In the genomic region with DNA sequence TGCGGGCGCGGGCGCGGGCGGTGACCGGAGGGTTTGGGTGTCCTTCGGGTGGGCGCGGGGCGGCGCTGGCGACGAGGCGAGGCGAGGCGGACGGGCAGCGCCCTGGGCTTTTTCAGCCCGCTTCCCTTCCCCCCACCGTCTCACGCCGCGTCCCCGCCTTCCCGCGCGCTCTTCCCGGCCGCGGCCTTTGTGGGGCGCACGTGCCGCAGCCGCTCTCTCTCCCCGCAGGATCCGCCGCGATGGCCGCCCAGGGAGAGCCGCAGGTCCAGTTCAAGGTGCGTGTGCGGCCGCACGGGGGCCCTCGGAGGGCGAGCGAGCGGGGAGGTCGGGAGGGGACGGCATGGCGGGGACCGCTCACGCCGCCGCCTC, we compare ENCODE assay signal across 8 mouse cellular contexts. TPM values are rescaled to one million over a fixed set of nuclear protein-coding genes. Genes with fewer than 3 reads are reported as not detected.
DNase-seq lines count a peak whose midpoint lies in the region; ATAC-seq and TF ChIP-seq lines count a peak whose summit lies in the region.

No protein-coding gene starts in this region.

- TF ChIP-seq POLR2A in bone marrow, adult 2 months (IDR thresholded peaks at IDR 0.05; ENCODE audit: borderline replicate concordance, control insufficient read depth, low read depth, low read length), result no peak

- ATAC-seq in kidney, embryonic 14.5 days (ENCODE audit: low FRiP score, low TSS enrichment), result peak; percentile 70
- ATAC-seq in heart, postnatal 0 days (ENCODE audit: insufficient read depth, low read depth), result peak; percentile 77

- no peaks in the 10 kb centered on the region for H3K4me1 ChIP-seq in kidney, embryonic 14.5 days (ENCODE audit: control insufficient read depth, insufficient read depth, low read length)
- peaks cover 2% of the 10 kb centered on the region; the same call in 1 of the 2 replicates for H3K4me1 ChIP-seq in bone marrow, adult 2 months (ENCODE audit: control insufficient read depth, insufficient read depth, low read length)
- H3K4me1 ChIP-seq in heart, postnatal 0 days (ENCODE audit: control insufficient read depth, insufficient read depth), result peaks cover 9% of the 10 kb centered on the region
- peaks cover 36% of the 10 kb centered on the region for H3K4me1 ChIP-seq in megakaryocyte, embryonic 14.5 days

- TF ChIP-seq CTCF in bone marrow, adult 2 months (IDR thresholded peaks at IDR 0.05; ENCODE audit: control insufficient read depth, insufficient read depth, low read length), result no peak
- peak; percentile 31 for TF ChIP-seq CTCF in heart, postnatal 0 days (IDR thresholded peaks at IDR 0.05; ENCODE audit: low read depth)

- peaks cover 30% of the 10 kb centered on the region for H3K36me3 ChIP-seq in kidney, embryonic 14.5 days (ENCODE audit: control insufficient read depth, insufficient read depth, low read length)
- H3K36me3 ChIP-seq in heart, postnatal 0 days (replicated peaks; ENCODE audit: control insufficient read depth, insufficient read depth, low read length), result peaks cover 14% of the 10 kb centered on the region
- peaks cover 27% of the 10 kb centered on the region for H3K36me3 ChIP-seq in megakaryocyte, embryonic 14.5 days (replicated peaks; ENCODE audit: low read length)

- peak overlapping the region; percentile 93 for H3K4me3 ChIP-seq in kidney, embryonic 14.5 days (ENCODE audit: low read length)
- peak overlapping the region; percentile 84 for H3K4me3 ChIP-seq in bone marrow, adult 2 months (replicated peaks; ENCODE audit: control insufficient read depth, low read depth, low read length)
- H3K4me3 ChIP-seq in heart, postnatal 0 days (ENCODE audit: low read depth, low read length), result peak overlapping the region; percentile 81
- peak overlapping the region; percentile 99 for H3K4me3 ChIP-seq in megakaryocyte, embryonic 14.5 days (replicated peaks)

- no peak for DNase-seq in kidney, adult 11 months
- DNase-seq in heart, postnatal 0 days (ENCODE audit: low spot score), result peak; percentile 76
- no peak for DNase-seq in spleen, adult 12 weeks (ENCODE audit: low spot score)
- DNase-seq in gastrocnemius, postnatal 4 days (ENCODE audit: low spot score in 2 of 2), result no peak
- DNase-seq in left cerebral cortex, postnatal 10 days (ENCODE audit: extremely low spot score in 1 of 2, low spot score in 2 of 2), result no peak

- TF ChIP-seq EP300 in heart, postnatal 0 days (IDR thresholded peaks at IDR 0.05; ENCODE audit: low read depth), result no peak

- peak overlapping the region; percentile 96 for H3K27ac ChIP-seq in kidney, embryonic 14.5 days (ENCODE audit: low read depth, low read length)
- H3K27ac ChIP-seq in bone marrow, adult 2 months (ENCODE audit: control insufficient read depth, insufficient read depth, low read depth, low read length, poor library complexity), result peak overlapping the region; percentile 96
- H3K27ac ChIP-seq in heart, postnatal 0 days (ENCODE audit: low read depth), result peak overlapping the region; percentile 98

- peak overlapping the region; percentile 86 for H3K4me2 ChIP-seq in kidney, embryonic 14.5 days (replicated peaks; ENCODE audit: low read depth, low read length)
- peak overlapping the region; percentile 80 for H3K4me2 ChIP-seq in heart, postnatal 0 days (ENCODE audit: low read depth, low read length)

- no peaks in the 10 kb centered on the region for H3K9me3 ChIP-seq in kidney, embryonic 14.5 days (ENCODE audit: control insufficient read depth, low read length)
- no peaks in the 10 kb centered on the region for H3K9me3 ChIP-seq in heart, postnatal 0 days (replicated peaks; ENCODE audit: control insufficient read depth, low read length)
- no peaks in the 10 kb centered on the region for H3K9me3 ChIP-seq in megakaryocyte, embryonic 14.5 days

- no peaks in the 10 kb centered on the region for H3K27me3 ChIP-seq in kidney, embryonic 14.5 days (ENCODE audit: control insufficient read depth, insufficient read depth, low read length)
- H3K27me3 ChIP-seq in heart, postnatal 0 days (ENCODE audit: control insufficient read depth, insufficient read depth, low read length), result no peaks in the 10 kb centered on the region
- no peaks in the 10 kb centered on the region for H3K27me3 ChIP-seq in megakaryocyte, embryonic 14.5 days (replicated peaks)

- H3K9ac ChIP-seq in kidney, embryonic 14.5 days (ENCODE audit: low read depth, low read length), result peak overlapping the region; percentile 98
- peak overlapping the region; percentile 82 for H3K9ac ChIP-seq in heart, postnatal 0 days (replicated peaks; ENCODE audit: low read depth, low read length)

- intact Hi-C loops in left cerebral cortex, postnatal 10 days (cut with DNase I), result no loop called here

- 0% methylated on average over 35 of the region's 56 CpGs for WGBS in kidney, embryonic 14.5 days
- under 1% methylated on average over 47 of the region's 56 CpGs for WGBS in bone marrow, adult 2 months
- whole genome bisulfite sequencing in heart, postnatal 0 days, result 0% methylated on average over 28 of the region's 56 CpGs

RNA-seq across cellular contexts. Expression of gene Ran, which starts 0.4 kb away (rescaled TPM):
- 768 and 779 TPM in 2 replicates for polyA plus RNA-seq in kidney, embryonic 14.5 days (2014; fragmentation: Nextera tagmentation; extraction: Ambion mirVana)
- 135 and 227 TPM in 2 replicates for polyA plus RNA-seq in bone marrow, adult 2 months (2011; ENCODE audit: insufficient read depth, insufficient read length, low replicate concordance, missing spikeins)
- total RNA-seq in heart, postnatal 0 days (2014; rRNA removed; ENCODE audit: low replicate concordance), result 128 and 989 TPM in 2 replicates
- 188 and 196 TPM in 2 replicates for polyA plus RNA-seq in heart, postnatal 0 days (2015; fragmentation: Nextera tagmentation; extraction: Ambion mirVana)
- 3,634 and 3,734 TPM in 2 replicates for polyA plus RNA-seq in megakaryocyte, embryonic 14.5 days (2012; ENCODE audit: insufficient read depth, low replicate concordance)
- 100 to 1,000 TPM; 105 to 111 TPM for total RNA-seq in gastrocnemius, postnatal 4 days (2021)
- total RNA-seq in left cerebral cortex, postnatal 10 days (2021), result 100 to 1,000 TPM; 157 to 172 TPM

RNA-seq across cellular contexts. Expression of gene Stx2, which starts 11.9 kb away (rescaled TPM):
- 18.1 and 29.5 TPM in 2 replicates for polyA plus RNA-seq in kidney, embryonic 14.5 days (2014; fragmentation: Nextera tagmentation; extraction: Ambion mirVana)
- polyA plus RNA-seq in bone marrow, adult 2 months (2011; ENCODE audit: insufficient read depth, insufficient read length, low replicate concordance, missing spikeins), result 61.5 and 90.6 TPM in 2 replicates
- 19.8 and 36.8 TPM in 2 replicates for total RNA-seq in heart, postnatal 0 days (2014; rRNA removed; ENCODE audit: low replicate concordance)
- 14.6 and 16.3 TPM in 2 replicates for polyA plus RNA-seq in heart, postnatal 0 days (2015; fragmentation: Nextera tagmentation; extraction: Ambion mirVana)
- 12.8 and 23.7 TPM in 2 replicates for polyA plus RNA-seq in megakaryocyte, embryonic 14.5 days (2012; ENCODE audit: insufficient read depth, low replicate concordance)
- 10 to 100 TPM; 24.5 to 29.0 TPM for total RNA-seq in gastrocnemius, postnatal 4 days (2021)
- total RNA-seq in left cerebral cortex, postnatal 10 days (2021), result 10 to 100 TPM; 26.5 to 31.0 TPM
